Mouse (Mus musculus) 3134 (cell line): ENCODE measurements around the gene Dcaf5.

ENCODE experiments used
- DNase-seq: peaks from one replicate; pipeline ENCODE4 v3.0.0-alpha.2; 2011; ENCODE audit warnings: low spot score; ENCODE audit not compliant: insufficient read length; ENCODE audit errors: extremely low read depth

The Dcaf5 gene

DNA sequence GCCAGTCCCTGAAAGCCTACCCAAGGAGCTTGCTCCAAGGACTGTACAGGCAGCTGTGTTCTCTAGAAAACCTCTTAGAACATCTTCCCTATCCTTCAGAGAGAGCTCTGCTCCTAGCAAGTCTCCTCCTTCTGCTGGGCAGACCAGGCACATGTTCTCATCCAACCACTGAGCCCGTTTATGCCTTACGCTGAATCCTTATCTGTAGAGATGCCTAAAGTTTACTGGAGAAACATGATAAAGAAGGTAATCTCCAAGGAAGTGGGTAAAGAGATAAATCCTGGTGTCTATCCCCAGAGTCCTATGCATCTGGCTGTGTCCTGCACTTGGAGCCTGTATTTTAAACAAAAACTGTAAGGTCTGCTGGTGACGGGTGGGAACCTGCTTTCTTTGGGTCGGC, 145.9 kb downstream of the Dcaf5 start:
- DNase-seq, result no peak

DNA sequence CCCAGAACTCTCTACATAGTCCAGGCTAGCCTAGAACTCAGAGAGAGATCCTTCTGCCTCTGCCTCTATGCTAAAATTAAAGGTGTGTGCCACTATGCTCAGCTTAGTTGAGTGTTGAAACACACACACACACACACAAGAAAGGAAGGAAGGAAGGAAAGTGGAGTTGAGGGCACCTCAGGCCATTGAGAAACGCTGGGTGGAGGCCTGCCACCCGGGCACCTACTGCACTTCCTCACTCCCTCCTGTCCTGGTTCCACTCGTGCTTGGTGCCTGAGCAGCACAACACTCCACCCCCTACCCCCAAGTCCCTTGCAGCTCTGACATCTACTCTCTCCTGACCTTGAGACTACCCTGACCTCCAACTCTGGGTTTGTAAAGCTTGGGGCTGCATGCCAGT, 146.7 kb downstream of the Dcaf5 start:
- no peak for DNase-seq

DNA sequence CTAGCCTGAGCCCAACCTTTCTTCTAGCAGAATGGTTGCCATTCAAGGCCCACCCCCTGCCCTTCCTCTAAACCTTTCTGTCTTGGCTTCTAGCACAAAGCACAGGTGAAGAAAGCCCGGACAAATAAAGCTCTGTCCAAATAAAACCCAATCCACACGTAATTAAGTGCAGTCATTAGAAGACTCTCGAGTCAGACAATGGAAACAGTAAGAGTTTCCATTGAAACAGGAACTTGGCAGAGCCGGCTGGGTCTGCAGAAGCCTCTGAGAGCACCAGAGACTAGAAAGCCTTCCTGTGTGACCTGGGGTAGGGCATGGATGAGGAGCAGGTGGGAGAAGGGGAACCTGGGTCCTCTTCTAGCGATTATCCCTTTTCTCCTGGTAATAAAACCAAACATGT, 150.5 kb downstream of the Dcaf5 start:
- DNase-seq, result no peak
